Mouse (Mus musculus): Measurements from ENCODE around the gene Zbtb3. TPM values are rescaled to one million over a fixed set of nuclear protein-coding genes. Genes with fewer than 3 reads are reported as not detected.

The Zbtb3 gene
- polyA plus RNA-seq, 1 experiment from 2014 or later = 5.5 TPM

Other genes starting within 250 kb of the Zbtb3 start
- gene Slc22a8, start 211.3 kb upstream of the Zbtb3 start, polyA plus RNA-seq (2014; fragmentation: Nextera tagmentation; extraction: Ambion mirVana) = 0.59 and 1.3 TPM in 2 replicates
- 0.67 and 1.1 TPM in 2 replicates for gene Slc22a6, start 184.5 kb upstream of the Zbtb3 start, polyA plus RNA-seq (2014; fragmentation: Nextera tagmentation; extraction: Ambion mirVana)
- gene Chrm1, start 138.8 kb upstream of the Zbtb3 start, polyA plus RNA-seq (2014; fragmentation: Nextera tagmentation; extraction: Ambion mirVana) = 0.35 and 0.45 TPM in 2 replicates
- gene Slc3a2, start 79.2 kb upstream of the Zbtb3 start, polyA plus RNA-seq (2014; fragmentation: Nextera tagmentation; extraction: Ambion mirVana) = 100 and 107 TPM in 2 replicates
- gene Wdr74, start 66.7 kb upstream of the Zbtb3 start, polyA plus RNA-seq (2014; fragmentation: Nextera tagmentation; extraction: Ambion mirVana) = 76.6 and 80.1 TPM in 2 replicates
- 0.85 and 1.9 TPM in 2 replicates for gene 1700092M07Rik, start 61.8 kb upstream of the Zbtb3 start, polyA plus RNA-seq (2014; fragmentation: Nextera tagmentation; extraction: Ambion mirVana)
- 140 and 142 TPM in 2 replicates for gene Stx5a, start 61.1 kb upstream of the Zbtb3 start, polyA plus RNA-seq (2014; fragmentation: Nextera tagmentation; extraction: Ambion mirVana)
- 152 and 171 TPM in 2 replicates for gene Nxf1, start 45.5 kb upstream of the Zbtb3 start, polyA plus RNA-seq (2014; fragmentation: Nextera tagmentation; extraction: Ambion mirVana)
- gene Tmem223, start 31.6 kb upstream of the Zbtb3 start, polyA plus RNA-seq (2014; fragmentation: Nextera tagmentation; extraction: Ambion mirVana) = 173 and 194 TPM in 2 replicates
- gene Tmem179b, start 28.1 kb upstream of the Zbtb3 start, polyA plus RNA-seq (2014; fragmentation: Nextera tagmentation; extraction: Ambion mirVana) = 74.9 and 90.3 TPM in 2 replicates
- gene Taf6l, start 16.1 kb upstream of the Zbtb3 start, polyA plus RNA-seq (2014; fragmentation: Nextera tagmentation; extraction: Ambion mirVana) = 16.5 and 18.1 TPM in 2 replicates
- gene Polr2g, start 4.0 kb upstream of the Zbtb3 start, polyA plus RNA-seq (2014; fragmentation: Nextera tagmentation; extraction: Ambion mirVana) = 151 and 157 TPM in 2 replicates
- 38.4 and 40.8 TPM in 2 replicates for gene Ttc9c, start 16.8 kb downstream of the Zbtb3 start, polyA plus RNA-seq (2014; fragmentation: Nextera tagmentation; extraction: Ambion mirVana)
- 7.8 and 9.2 TPM in 2 replicates for gene Hnrnpul2, start 17.5 kb downstream of the Zbtb3 start, polyA plus RNA-seq (2014; fragmentation: Nextera tagmentation; extraction: Ambion mirVana)
- gene AC129217.1, start 27.2 kb downstream of the Zbtb3 start, polyA plus RNA-seq (2014; fragmentation: Nextera tagmentation; extraction: Ambion mirVana) = not detected in 2 replicates
- gene Bscl2, start 34.9 kb downstream of the Zbtb3 start, polyA plus RNA-seq (2014; fragmentation: Nextera tagmentation; extraction: Ambion mirVana) = 44.9 and 47.3 TPM in 2 replicates
- gene Gng3, start 36.6 kb downstream of the Zbtb3 start, polyA plus RNA-seq (2014; fragmentation: Nextera tagmentation; extraction: Ambion mirVana) = 22.2 and 24.6 TPM in 2 replicates
- 1.6 and 2.4 TPM in 2 replicates for gene Lrrn4cl, start 48.2 kb downstream of the Zbtb3 start, polyA plus RNA-seq (2014; fragmentation: Nextera tagmentation; extraction: Ambion mirVana)
- gene Ubxn1, start 68.9 kb downstream of the Zbtb3 start, polyA plus RNA-seq (2014; fragmentation: Nextera tagmentation; extraction: Ambion mirVana) = 144 and 149 TPM in 2 replicates
- 53.8 and 57.5 TPM in 2 replicates for gene Uqcc3, start 78.4 kb downstream of the Zbtb3 start, polyA plus RNA-seq (2014; fragmentation: Nextera tagmentation; extraction: Ambion mirVana)
- 60.2 and 68.8 TPM in 2 replicates for gene Lbhd1, start 81.2 kb downstream of the Zbtb3 start, polyA plus RNA-seq (2014; fragmentation: Nextera tagmentation; extraction: Ambion mirVana)
- gene Gm49403, start 81.4 kb downstream of the Zbtb3 start, polyA plus RNA-seq (2014; fragmentation: Nextera tagmentation; extraction: Ambion mirVana) = not detected in 2 replicates
- 77.4 and 86.6 TPM in 2 replicates for gene 1810009A15Rik, start 86.3 kb downstream of the Zbtb3 start, polyA plus RNA-seq (2014; fragmentation: Nextera tagmentation; extraction: Ambion mirVana)
- gene Gm49416, start 86.4 kb downstream of the Zbtb3 start, polyA plus RNA-seq (2014; fragmentation: Nextera tagmentation; extraction: Ambion mirVana) = not detected in 2 replicates
- 34.8 and 35.1 TPM in 2 replicates for gene Ints5, start 90.5 kb downstream of the Zbtb3 start, polyA plus RNA-seq (2014; fragmentation: Nextera tagmentation; extraction: Ambion mirVana)
- gene Ganab, start 95.5 kb downstream of the Zbtb3 start, polyA plus RNA-seq (2014; fragmentation: Nextera tagmentation; extraction: Ambion mirVana) = 99.2 and 103 TPM in 2 replicates
- gene B3gat3, start 117.8 kb downstream of the Zbtb3 start, polyA plus RNA-seq (2014; fragmentation: Nextera tagmentation; extraction: Ambion mirVana) = 42.3 and 42.4 TPM in 2 replicates
- gene Rom1, start 126.8 kb downstream of the Zbtb3 start, polyA plus RNA-seq (2014; fragmentation: Nextera tagmentation; extraction: Ambion mirVana) = 2.2 and 2.5 TPM in 2 replicates
- 18.2 and 20.4 TPM in 2 replicates for gene Eml3, start 127.0 kb downstream of the Zbtb3 start, polyA plus RNA-seq (2014; fragmentation: Nextera tagmentation; extraction: Ambion mirVana)
- 39.7 and 43.6 TPM in 2 replicates for gene Mta2, start 139.3 kb downstream of the Zbtb3 start, polyA plus RNA-seq (2014; fragmentation: Nextera tagmentation; extraction: Ambion mirVana)
- gene Tut1, start 151.3 kb downstream of the Zbtb3 start, polyA plus RNA-seq (2014; fragmentation: Nextera tagmentation; extraction: Ambion mirVana) = 24.7 and 27.8 TPM in 2 replicates
- gene Eef1g, start 164.5 kb downstream of the Zbtb3 start, polyA plus RNA-seq (2014; fragmentation: Nextera tagmentation; extraction: Ambion mirVana) = 469 and 503 TPM in 2 replicates
- gene Ahnak, start 186.7 kb downstream of the Zbtb3 start, polyA plus RNA-seq (2014; fragmentation: Nextera tagmentation; extraction: Ambion mirVana) = 44.8 and 57.6 TPM in 2 replicates

Measured in embryonic facial prominence, embryonic 14.5 days (tissue).